Mouse (Mus musculus): Measurements from ENCODE around the gene Gsx2.

Gene Gsx2

GRCm38 (mm10) chr5:75079564-75079963 is 4.2 kb downstream of the Gsx2 start:
- no peak for DNase-seq

- no peak for DNase-seq
These were observed 7.0 kb downstream of the Gsx2 start for GRCm38 (mm10) chr5:75082439-75082838.

- no peak for DNase-seq
These were observed 7.7 kb downstream of the Gsx2 start for GRCm38 (mm10) chr5:75083061-75083460.

- no peak for DNase-seq
These were observed 8.4 kb downstream of the Gsx2 start for GRCm38 (mm10) chr5:75083591-75084392.

- no peak for DNase-seq
These were observed 9.0 kb downstream of the Gsx2 start for GRCm38 (mm10) chr5:75084393-75084870.

- no peak for DNase-seq
These were observed 9.6 kb downstream of the Gsx2 start for GRCm38 (mm10) chr5:75084871-75085520.

GRCm38 (mm10) chr5:75085521-75085875 is 10.1 kb downstream of the Gsx2 start:
- DNase-seq = no peak

- DNase-seq = no peak
These were observed 10.5 kb downstream of the Gsx2 start for GRCm38 (mm10) chr5:75085906-75086305.

- DNase-seq = no peak
These were observed 31.1 kb downstream of the Gsx2 start for GRCm38 (mm10) chr5:75106511-75106910.

GRCm38 (mm10) chr5:75109368-75109767 is 34.0 kb downstream of the Gsx2 start:
- no peak for DNase-seq

GRCm38 (mm10) chr5:75111781-75112180 is 36.4 kb downstream of the Gsx2 start:
- DNase-seq = no peak

GRCm38 (mm10) chr5:75118840-75119239 is 43.4 kb downstream of the Gsx2 start:
- no peak for DNase-seq

- no peak for DNase-seq
These were observed 46.2 kb downstream of the Gsx2 start for GRCm38 (mm10) chr5:75121646-75122045.
